Mouse (Mus musculus) T-helper 1 cell (primary cell): ENCODE measurements around the gene Klhl11.

Experiments
- in situ Hi-C: fragments of 300-600 bp; cut with MboI, MseI; formaldehyde crosslinking; loops from one replicate; pipeline ENCODE4 v1.15.1; 2025; ENCODE audit warnings: high pct_unique_total_duplicates

Klhl11 gene

GRCm38 (mm10) chr11:100472197-100472934, at the start of gene Klhl11:
Gene Klhl11, minus strand, starts transcription at chr11:100472741.
- in situ Hi-C loops, result no loop called here

DNA sequence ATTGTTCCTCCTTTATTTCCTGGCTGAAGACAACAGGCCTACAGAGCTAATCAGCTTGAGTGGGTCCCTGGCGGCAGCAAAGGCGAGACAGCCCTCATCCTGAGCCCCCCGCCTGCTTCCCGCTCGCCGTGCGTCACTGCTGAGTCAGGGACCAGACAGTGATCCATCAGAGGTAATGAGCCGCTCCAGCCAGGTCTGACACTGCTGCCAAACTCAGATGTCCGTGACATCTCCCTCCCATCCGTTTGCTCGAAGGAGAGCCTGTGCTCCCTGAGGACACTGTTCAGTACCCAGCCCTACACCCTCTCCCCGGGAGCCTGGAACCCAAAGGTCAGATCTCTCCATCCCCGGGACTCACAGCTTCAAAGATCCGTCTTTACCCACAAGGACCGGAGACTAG, 48.3 kb upstream of the Klhl11 start:
- in situ Hi-C loops, result loop anchor here (5.0 kb wide), 2 partner anchors 39 to 1519 kb away; no protein-coding TSS in a partner anchor

DNA sequence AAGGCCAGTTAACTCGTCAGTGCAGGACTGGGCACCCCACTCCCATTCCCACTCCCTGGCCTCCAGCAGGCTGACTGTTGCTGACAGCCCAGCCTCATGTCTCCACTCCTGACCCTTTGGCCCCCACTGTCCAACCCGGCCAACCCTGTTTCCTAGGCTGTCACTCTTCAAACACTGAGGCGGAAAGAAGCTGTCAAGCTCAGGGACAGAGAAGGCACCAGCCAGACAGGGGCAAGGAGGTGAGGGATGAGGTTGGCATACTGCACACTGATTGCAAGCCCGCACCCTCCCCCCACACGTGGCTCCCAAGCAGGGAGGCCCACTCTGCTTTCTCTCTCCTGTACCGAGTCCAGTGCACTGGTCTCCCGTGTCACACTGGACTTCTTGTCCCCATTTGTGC, 46.6 kb upstream of the Klhl11 start:
- in situ Hi-C loops, result no loop called here

GRCm38 (mm10) chr11:100518188-100518591, 45.6 kb upstream of the Klhl11 start:
- in situ Hi-C loops, result no loop called here

- in situ Hi-C loops, result no loop called here
Measured at GRCm38 (mm10) chr11:100516291-100516690, 43.8 kb upstream of the Klhl11 start.

GRCm38 (mm10) chr11:100515789-100516188, 43.2 kb upstream of the Klhl11 start:
- in situ Hi-C loops, result no loop called here

GRCm38 (mm10) chr11:100515061-100515460, 42.5 kb upstream of the Klhl11 start:
- in situ Hi-C loops, result no loop called here

- in situ Hi-C loops, result no loop called here
Measured at GRCm38 (mm10) chr11:100513716-100514115, 41.2 kb upstream of the Klhl11 start.

- in situ Hi-C loops, result no loop called here
Measured at GRCm38 (mm10) chr11:100512384-100512783, 39.8 kb upstream of the Klhl11 start.

- in situ Hi-C loops, result no loop called here
Measured at GRCm38 (mm10) chr11:100510556-100510955, 38.0 kb upstream of the Klhl11 start.

GRCm38 (mm10) chr11:100505997-100506396, 33.5 kb upstream of the Klhl11 start:
- in situ Hi-C loops, result no loop called here

DNA sequence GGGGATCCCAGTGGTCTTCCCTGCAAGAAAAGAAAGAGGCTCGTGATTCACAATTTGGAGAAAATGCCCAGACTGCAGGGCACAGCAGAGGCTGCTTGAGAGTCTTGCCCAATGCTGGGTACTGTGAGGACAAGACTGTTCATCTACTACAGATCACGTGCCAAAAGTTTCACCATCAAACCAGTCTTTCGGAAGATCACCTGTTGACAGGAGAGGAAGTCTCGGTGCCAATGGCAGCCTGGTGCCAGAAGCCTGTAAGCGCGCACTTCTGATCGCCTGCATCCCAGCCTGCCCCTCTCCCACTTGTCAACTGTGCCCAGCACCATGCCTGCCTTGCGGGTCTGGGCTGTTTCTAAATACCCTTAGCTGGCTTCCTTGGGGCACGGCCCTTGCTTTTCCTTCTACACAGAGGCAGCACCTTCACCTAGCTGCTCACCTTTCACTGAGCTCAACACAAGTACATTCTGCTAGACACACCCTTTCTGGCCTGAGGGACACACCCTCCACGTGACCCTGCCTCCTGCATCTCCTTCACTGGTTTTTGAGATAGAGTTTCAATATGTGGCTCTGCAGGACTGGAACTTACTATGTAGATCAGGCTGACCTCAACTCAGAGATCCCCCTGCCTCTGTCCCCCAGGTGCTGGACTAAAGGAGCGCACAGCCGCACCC, 32.6 kb upstream of the Klhl11 start:
- in situ Hi-C loops, result no loop called here

DNA sequence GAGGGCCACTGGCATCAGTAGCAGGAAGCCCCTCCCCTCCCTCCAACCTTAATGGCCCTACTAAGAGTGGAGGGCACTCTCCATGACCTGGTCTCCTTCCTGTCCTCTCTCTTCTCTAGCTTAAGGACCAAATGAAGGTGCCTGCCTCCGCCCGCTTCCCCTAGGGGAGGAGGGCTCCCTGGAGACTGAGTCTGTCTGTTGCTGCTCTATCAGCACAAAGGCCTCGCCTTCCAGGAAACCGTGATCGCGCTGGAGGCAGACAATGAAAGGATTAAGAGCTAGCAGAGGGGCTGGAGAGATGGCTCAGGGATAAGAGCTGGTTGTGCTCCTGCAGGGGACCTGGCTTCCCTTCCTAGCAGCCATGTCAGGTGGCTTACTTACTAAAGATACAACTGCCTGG, 28.8 kb upstream of the Klhl11 start:
- in situ Hi-C loops, result no loop called here

GRCm38 (mm10) chr11:100500651-100501050, 28.1 kb upstream of the Klhl11 start:
- in situ Hi-C loops, result no loop called here

GRCm38 (mm10) chr11:100500241-100500640, 27.7 kb upstream of the Klhl11 start:
- in situ Hi-C loops, result no loop called here

DNA sequence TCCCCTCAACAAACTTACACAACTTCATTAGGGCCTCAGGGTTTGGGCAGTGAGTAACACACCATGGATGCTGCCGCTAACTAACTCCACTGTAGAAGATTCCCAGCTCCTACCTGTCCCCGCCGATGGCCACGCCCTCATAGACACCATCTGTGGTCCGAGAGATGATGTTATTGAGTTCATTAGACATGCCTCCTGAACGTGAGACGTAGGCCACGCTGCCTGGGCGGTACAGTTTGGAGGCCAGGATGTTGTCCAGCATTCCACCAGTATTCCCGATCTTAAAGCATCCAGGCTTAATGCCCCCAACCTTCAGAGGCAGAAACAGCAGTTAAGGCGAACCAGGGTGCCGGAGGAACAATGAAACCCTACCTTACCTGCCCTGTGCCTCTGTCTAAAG, 21.2 kb upstream of the Klhl11 start:
- in situ Hi-C loops, result no loop called here

GRCm38 (mm10) chr11:100490951-100491350, 18.4 kb upstream of the Klhl11 start:
- in situ Hi-C loops, result no loop called here

DNA sequence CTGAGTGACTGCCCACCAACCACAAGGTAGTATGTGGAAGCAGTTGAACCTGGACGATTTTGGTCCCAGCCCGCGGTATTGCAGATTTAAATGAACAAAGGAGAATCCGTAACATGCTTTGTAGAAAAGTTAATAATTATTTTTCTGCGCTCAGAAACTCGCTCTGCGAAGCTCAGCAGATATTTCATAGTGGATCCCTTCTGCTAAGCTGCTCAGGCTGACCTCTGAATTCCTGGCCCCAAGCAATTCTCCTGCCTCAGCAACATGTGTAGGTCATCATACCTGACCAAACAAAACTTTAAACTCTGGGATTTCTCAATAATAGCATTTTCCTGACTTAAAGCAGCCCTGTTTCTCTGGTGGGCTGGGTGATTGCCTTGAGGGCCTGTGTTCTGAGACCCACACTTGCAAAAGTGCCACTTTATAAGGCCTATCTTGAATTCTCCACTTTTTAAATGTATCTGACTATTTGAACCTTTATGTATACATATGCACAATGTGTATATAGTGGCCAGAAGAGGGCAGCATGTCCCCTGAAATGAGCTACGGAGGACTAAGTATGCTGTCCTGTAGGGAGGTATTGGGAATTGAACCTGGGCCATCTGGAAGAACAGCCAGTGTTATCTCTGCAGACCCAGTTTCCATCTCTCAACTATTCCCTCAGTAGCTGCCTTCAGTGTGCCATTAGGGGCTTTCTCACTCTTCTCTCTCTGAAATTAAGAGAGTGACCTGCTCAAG, 13.4 kb upstream of the Klhl11 start:
- in situ Hi-C loops, result no loop called here

GRCm38 (mm10) chr11:100484461-100484860, 11.9 kb upstream of the Klhl11 start:
- in situ Hi-C loops, result loop anchor here (5.0 kb wide), 1 partner anchor 38 kb away; no protein-coding TSS in a partner anchor

- in situ Hi-C loops, result no loop called here
Measured at GRCm38 (mm10) chr11:100479152-100479551, 6.6 kb upstream of the Klhl11 start.

- in situ Hi-C loops, result no loop called here
Measured at GRCm38 (mm10) chr11:100476281-100476680, 3.7 kb upstream of the Klhl11 start.

GRCm38 (mm10) chr11:100472935-100473295, 374 bp upstream of the Klhl11 start:
- in situ Hi-C loops, result no loop called here
